Mouse (Mus musculus): ENCODE results near the gene Bcl2l14. TPM values are rescaled to one million over a fixed set of nuclear protein-coding genes. Genes with fewer than 3 reads are reported as not detected.
A peak's percentile ranks its signal among the peaks of the same experiment; 100 is the strongest.

Gene Bcl2l14
- total RNA-seq (2021) = 0.24 TPM in 1 of 2 replicates, not detected in the other
- long read RNA-seq = 0 reads

GRCm38 (mm10) chr6:134396018-134396417 is at the start of gene Bcl2l14:
Bcl2l14 (plus strand) TSS chr6:134396318.
- DNase-seq = no peak

GRCm38 (mm10) chr6:134348526-134349067 is 47.5 kb upstream of the Bcl2l14 start:
- no peak for DNase-seq

GRCm38 (mm10) chr6:134352881-134353280 is 43.2 kb upstream of the Bcl2l14 start:
- DNase-seq = no peak

- no peak for DNase-seq
These were observed 42.4 kb upstream of the Bcl2l14 start for GRCm38 (mm10) chr6:134353751-134354150.

GRCm38 (mm10) chr6:134357570-134357969 is 38.5 kb upstream of the Bcl2l14 start:
- no peak for DNase-seq

GRCm38 (mm10) chr6:134360079-134360478 is 36.0 kb upstream of the Bcl2l14 start:
- DNase-seq = no peak

- no peak for DNase-seq
These were observed 31.5 kb upstream of the Bcl2l14 start for GRCm38 (mm10) chr6:134364644-134365043.

GRCm38 (mm10) chr6:134365952-134366351 is 30.2 kb upstream of the Bcl2l14 start:
- DNase-seq = peak; percentile 24

- no peak for DNase-seq
These were observed 29.5 kb upstream of the Bcl2l14 start for GRCm38 (mm10) chr6:134366366-134367351.

- DNase-seq = no peak
These were observed 28.5 kb upstream of the Bcl2l14 start for GRCm38 (mm10) chr6:134367366-134368281.

- no peak for DNase-seq
These were observed 23.2 kb upstream of the Bcl2l14 start for GRCm38 (mm10) chr6:134372946-134373345.

- DNase-seq = no peak
These were observed 18.9 kb upstream of the Bcl2l14 start for GRCm38 (mm10) chr6:134377201-134377600.

GRCm38 (mm10) chr6:134377856-134378255 is 18.3 kb upstream of the Bcl2l14 start:
- DNase-seq = no peak

- DNase-seq = no peak
These were observed 14.7 kb upstream of the Bcl2l14 start for GRCm38 (mm10) chr6:134381462-134381861.

- no peak for DNase-seq
These were observed 10.2 kb upstream of the Bcl2l14 start for GRCm38 (mm10) chr6:134385931-134386330.

- peak; percentile 30 for DNase-seq
These were observed 8.7 kb upstream of the Bcl2l14 start for GRCm38 (mm10) chr6:134387396-134387795.

- no peak for DNase-seq
These were observed 7.6 kb upstream of the Bcl2l14 start for GRCm38 (mm10) chr6:134388424-134389110.

GRCm38 (mm10) chr6:134389248-134389891 is 6.7 kb upstream of the Bcl2l14 start:
- DNase-seq = peak; percentile 80

GRCm38 (mm10) chr6:134389917-134390316 is 6.2 kb upstream of the Bcl2l14 start:
- no peak for DNase-seq

- no peak for DNase-seq
These were observed 5.3 kb upstream of the Bcl2l14 start for GRCm38 (mm10) chr6:134390837-134391236.
